In the genomic region with DNA sequence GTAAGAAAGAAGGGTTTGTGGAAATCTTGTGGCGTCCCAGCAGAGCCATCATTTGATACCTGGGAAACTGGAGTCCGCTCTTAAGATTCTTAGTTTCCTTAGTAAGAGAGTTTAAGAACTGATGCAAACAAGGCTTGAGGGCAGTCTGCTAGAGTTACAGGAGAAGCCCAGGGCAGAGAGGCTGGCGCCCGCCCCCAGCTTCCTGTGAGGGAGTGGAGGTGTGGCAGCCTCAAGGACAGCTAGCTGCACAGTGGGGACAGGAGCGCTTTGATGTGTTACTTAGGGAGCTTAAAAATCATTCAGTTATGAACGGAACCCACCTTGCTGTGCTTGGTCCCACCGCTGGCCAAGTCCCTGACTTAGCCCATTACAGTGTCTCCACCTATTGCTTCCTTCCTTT, we compare ENCODE assay signal across 15 mouse cellular contexts. TPM values are rescaled to one million over a fixed set of nuclear protein-coding genes. Genes with fewer than 3 reads are reported as not detected.
DNase-seq lines count a peak whose midpoint lies in the region; ATAC-seq lines count a peak whose summit lies in the region.
"Had no signal": no experiment of that assay in that cellular context is flagged by ENCODE, and none has a peak within 500 bp of the region (broad histone marks: within the 10 kb centered on the region; RNA-seq: fewer than 3 reads in every experiment).

No protein-coding gene starts in this region.

- H3K27me3 ChIP-seq in kidney, embryonic 15.5 days = no peaks in the 10 kb centered on the region
- no peaks in the 10 kb centered on the region for H3K27me3 ChIP-seq in midbrain, embryonic 15.5 days (replicated peaks)
- no peaks in the 10 kb centered on the region for H3K27me3 ChIP-seq in midbrain, embryonic 11.5 days (ENCODE audit: control insufficient read depth, insufficient read depth, low read length)
- H3K27me3 ChIP-seq: limb, embryonic 15.5 days; neural tube, embryonic 13.5 days had no signal

- no peak overlapping the region for H3K4me2 ChIP-seq in kidney, embryonic 15.5 days
- H3K4me2 ChIP-seq in midbrain, embryonic 15.5 days = no peak overlapping the region
- no peak overlapping the region for H3K4me2 ChIP-seq in midbrain, embryonic 11.5 days
- H3K4me2 ChIP-seq: limb, embryonic 15.5 days; neural tube, embryonic 13.5 days had no signal

- H3K9me3 ChIP-seq in kidney, embryonic 15.5 days (replicated peaks) = no peaks in the 10 kb centered on the region
- no peaks in the 10 kb centered on the region for H3K9me3 ChIP-seq in midbrain, embryonic 15.5 days
- no peaks in the 10 kb centered on the region for H3K9me3 ChIP-seq in midbrain, embryonic 11.5 days (ENCODE audit: control insufficient read depth, low read length)
- H3K9me3 ChIP-seq: limb, embryonic 15.5 days; midbrain, embryonic 10.5 days; neural tube, embryonic 13.5 days had no signal

- no peak for ATAC-seq in kidney, embryonic 15.5 days (replicated peaks; ENCODE audit: low FRiP score)
- peak; percentile 70 for ATAC-seq in CD4-positive, CD25-positive, alpha-beta regulatory T cell, adult 4 months
- peak; percentile 57 to 72; a peak in 3 of 4 replicates for ATAC-seq in hematopoietic stem cell, adult 5-6 weeks (replicated peaks in 1 of 2; ENCODE audit: insufficient read depth in 1 of 2, low FRiP score in 2 of 2, low TSS enrichment in 1 of 2, low read depth in 1 of 2, poor library complexity in 2 of 2, severe bottlenecking in 2 of 2)
- 0 out of 2 replicates have a peak, but pooled peaks have one; percentile 43 for ATAC-seq in megakaryocyte-erythroid progenitor cell, adult 5-6 weeks (replicated peaks; ENCODE audit: low FRiP score, low TSS enrichment, poor library complexity, severe bottlenecking)
- ATAC-seq in midbrain, embryonic 15.5 days (replicated peaks) = no peak
- no peak for ATAC-seq in midbrain, embryonic 11.5 days (ENCODE audit: low FRiP score)
- ATAC-seq: forebrain, postnatal 0 days had no signal

- H3K4me1 ChIP-seq in kidney, embryonic 15.5 days = peaks cover 7% of the 10 kb centered on the region; the same call in 1 of the 2 replicates
- H3K4me1 ChIP-seq in midbrain, embryonic 15.5 days = peaks cover 4% of the 10 kb centered on the region; the same call in 1 of the 2 replicates
- H3K4me1 ChIP-seq in midbrain, embryonic 11.5 days (ENCODE audit: control insufficient read depth, insufficient read depth, low read length) = peaks cover 3% of the 10 kb centered on the region; the same call in 1 of the 2 replicates
- H3K4me1 ChIP-seq: neural tube, embryonic 13.5 days had no signal

- DNase-seq in kidney, postnatal 4 days = no peak
- DNase-seq in cerebellum, adult 9-10 months = no peak
- no peak for DNase-seq in midbrain, embryonic 11.5 days (ENCODE audit: low spot score, missing footprints)
- DNase-seq: forebrain, postnatal 0 days; heart, adult 11 months; kidney, adult 11 months; right cerebral cortex, postnatal 14 days had no signal

- peaks cover 36% of the 10 kb centered on the region for H3K36me3 ChIP-seq in kidney, embryonic 15.5 days
- no peaks in the 10 kb centered on the region for H3K36me3 ChIP-seq in midbrain, embryonic 15.5 days (replicated peaks)
- H3K36me3 ChIP-seq in midbrain, embryonic 11.5 days (ENCODE audit: control insufficient read depth, insufficient read depth, low read length) = no peaks in the 10 kb centered on the region

- H3K27ac ChIP-seq in kidney, embryonic 15.5 days = 0 out of 2 replicates have a peak overlapping the region, but pooled peaks have one; percentile 11
- H3K27ac ChIP-seq in midbrain, embryonic 15.5 days = no peak overlapping the region
- H3K27ac ChIP-seq in midbrain, embryonic 11.5 days (ENCODE audit: low read depth, low read length) = no peak overlapping the region
- H3K27ac ChIP-seq: limb, embryonic 15.5 days; midbrain, embryonic 10.5 days; neural tube, embryonic 13.5 days had no signal

- 66% methylated on average over 7 of the region's 7 CpGs for WGBS in kidney, embryonic 15.5 days
- WGBS in midbrain, embryonic 15.5 days = 91% methylated on average over 7 of the region's 7 CpGs
- 90% methylated on average over 7 of the region's 7 CpGs for WGBS in midbrain, embryonic 11.5 days

- H3K9ac ChIP-seq in kidney, embryonic 15.5 days = no peak overlapping the region
- no peak overlapping the region for H3K9ac ChIP-seq in midbrain, embryonic 15.5 days
- H3K9ac ChIP-seq in midbrain, embryonic 11.5 days (ENCODE audit: low read length) = no peak overlapping the region
- H3K9ac ChIP-seq: forebrain, postnatal 0 days; limb, embryonic 15.5 days; neural tube, embryonic 13.5 days had no signal

- no peak overlapping the region for H3K4me3 ChIP-seq in kidney, embryonic 15.5 days (replicated peaks)
- no peak overlapping the region for H3K4me3 ChIP-seq in midbrain, embryonic 15.5 days
- H3K4me3 ChIP-seq in midbrain, embryonic 11.5 days (ENCODE audit: low read depth, low read length) = no peak overlapping the region
- H3K4me3 ChIP-seq: limb, embryonic 15.5 days; midbrain, embryonic 10.5 days; neural tube, embryonic 13.5 days had no signal

RNA-seq across cellular contexts. Expression of a gene that starts 7.1 kb away (rescaled TPM):
- polyA plus RNA-seq in kidney, embryonic 15.5 days (2015; fragmentation: Nextera tagmentation; extraction: Ambion mirVana) = 6.1 and 6.4 TPM in 2 replicates
- polyA plus RNA-seq in CD4-positive, CD25-positive, alpha-beta regulatory T cell, adult 4 months (2017; shearing (Covaris generic)) = 1 to 10 TPM; 2.4 to 2.8 TPM
- total RNA-seq in hematopoietic stem cell, adult 5-6 weeks (2017) = 8.2 and 10.3 TPM in 2 replicates
- 5.9 and 6.6 TPM in 2 replicates for total RNA-seq in megakaryocyte-erythroid progenitor cell, adult 5-6 weeks (2014; fragmentation: Nextera tagmentation)
- total RNA-seq in megakaryocyte-erythroid progenitor cell, adult 5-6 weeks (2017) = 3.8 and 5.4 TPM in 2 replicates
- 3.9 and 4.4 TPM in 2 replicates for polyA plus RNA-seq in midbrain, embryonic 15.5 days (2015; fragmentation: Nextera tagmentation; extraction: Ambion mirVana)
- polyA plus RNA-seq in midbrain, embryonic 11.5 days (2014; fragmentation: Nextera tagmentation; extraction: Ambion mirVana) = 1.4 and 1.8 TPM in 2 replicates

RNA-seq across cellular contexts. Expression of a gene that starts 16.5 kb away (rescaled TPM):
- 6.2 and 7.8 TPM in 2 replicates for polyA plus RNA-seq in kidney, embryonic 15.5 days (2015; fragmentation: Nextera tagmentation; extraction: Ambion mirVana)
- polyA plus RNA-seq in CD4-positive, CD25-positive, alpha-beta regulatory T cell, adult 4 months (2017; shearing (Covaris generic)) = under 1 TPM; 0.24 to 0.63 TPM
- total RNA-seq in hematopoietic stem cell, adult 5-6 weeks (2017) = 0.25 and 0.31 TPM in 2 replicates
- 0.42 and 0.67 TPM in 2 replicates for total RNA-seq in megakaryocyte-erythroid progenitor cell, adult 5-6 weeks (2014; fragmentation: Nextera tagmentation)
- total RNA-seq in megakaryocyte-erythroid progenitor cell, adult 5-6 weeks (2017) = 0.05 TPM in 1 of 2 replicates, not detected in the other
- polyA plus RNA-seq in midbrain, embryonic 15.5 days (2015; fragmentation: Nextera tagmentation; extraction: Ambion mirVana) = 17.0 and 17.2 TPM in 2 replicates
- 11.1 and 11.8 TPM in 2 replicates for polyA plus RNA-seq in midbrain, embryonic 11.5 days (2014; fragmentation: Nextera tagmentation; extraction: Ambion mirVana)

RNA-seq across cellular contexts. Expression of a gene that starts 31.7 kb away (rescaled TPM):
- 78.6 and 80.8 TPM in 2 replicates for polyA plus RNA-seq in kidney, embryonic 15.5 days (2015; fragmentation: Nextera tagmentation; extraction: Ambion mirVana)
- polyA plus RNA-seq in CD4-positive, CD25-positive, alpha-beta regulatory T cell, adult 4 months (2017; shearing (Covaris generic)) = 10 to 100 TPM; 37.3 to 44.2 TPM
- total RNA-seq in hematopoietic stem cell, adult 5-6 weeks (2017) = 53.8 and 73.5 TPM in 2 replicates
- total RNA-seq in megakaryocyte-erythroid progenitor cell, adult 5-6 weeks (2014; fragmentation: Nextera tagmentation) = 71.9 and 72.2 TPM in 2 replicates
- total RNA-seq in megakaryocyte-erythroid progenitor cell, adult 5-6 weeks (2017) = 138 and 161 TPM in 2 replicates
- polyA plus RNA-seq in midbrain, embryonic 15.5 days (2015; fragmentation: Nextera tagmentation; extraction: Ambion mirVana) = 76.3 and 85.4 TPM in 2 replicates
- 77.4 and 83.2 TPM in 2 replicates for polyA plus RNA-seq in midbrain, embryonic 11.5 days (2014; fragmentation: Nextera tagmentation; extraction: Ambion mirVana)

RNA-seq across cellular contexts. Expression of a gene that starts 31.9 kb away (rescaled TPM):
- polyA plus RNA-seq in kidney, embryonic 15.5 days (2015; fragmentation: Nextera tagmentation; extraction: Ambion mirVana) = 3.7 and 4.7 TPM in 2 replicates
- polyA plus RNA-seq in CD4-positive, CD25-positive, alpha-beta regulatory T cell, adult 4 months (2017; shearing (Covaris generic)) = 1 to 10 TPM; 1.3 to 1.6 TPM
- 3.8 and 6.1 TPM in 2 replicates for total RNA-seq in hematopoietic stem cell, adult 5-6 weeks (2017)
- 4.5 and 5.7 TPM in 2 replicates for total RNA-seq in megakaryocyte-erythroid progenitor cell, adult 5-6 weeks (2014; fragmentation: Nextera tagmentation)
- total RNA-seq in megakaryocyte-erythroid progenitor cell, adult 5-6 weeks (2017) = 3.7 and 5.5 TPM in 2 replicates
- polyA plus RNA-seq in midbrain, embryonic 15.5 days (2015; fragmentation: Nextera tagmentation; extraction: Ambion mirVana) = 8.9 and 9.4 TPM in 2 replicates
- polyA plus RNA-seq in midbrain, embryonic 11.5 days (2014; fragmentation: Nextera tagmentation; extraction: Ambion mirVana) = 4.1 and 4.2 TPM in 2 replicates

Comparison
In these comparisons a context has a peak if more than half of its experiments do, and no peak if none do; other contexts are left out.
1. ATAC-seq: peak in CD4-positive, CD25-positive, alpha-beta regulatory T cell, adult 4 months (single experiment), hematopoietic stem cell, adult 5-6 weeks (2 of 2) and megakaryocyte-erythroid progenitor cell, adult 5-6 weeks (single experiment); none in kidney, embryonic 15.5 days (single experiment), midbrain, embryonic 15.5 days (single experiment) and midbrain, embryonic 11.5 days (single experiment).